Mouse (Mus musculus) megakaryocyte, embryonic 14.5 days (primary cell): ENCODE data around the gene Proser1.

Experiments used
- FLI1 ChIP-seq: IDR thresholded peaks from 2 replicates; pipeline ENCODE4 v1.6.1; 2012; ENCODE audit warnings: low read length, inconsistent platforms, mixed read lengths
- GATA1 ChIP-seq: IDR thresholded peaks from 3 replicates; pipeline ENCODE4 v1.6.1; 2012; ENCODE audit warnings: mixed read lengths, low read length, inconsistent platforms, borderline replicate concordance

DNA sequence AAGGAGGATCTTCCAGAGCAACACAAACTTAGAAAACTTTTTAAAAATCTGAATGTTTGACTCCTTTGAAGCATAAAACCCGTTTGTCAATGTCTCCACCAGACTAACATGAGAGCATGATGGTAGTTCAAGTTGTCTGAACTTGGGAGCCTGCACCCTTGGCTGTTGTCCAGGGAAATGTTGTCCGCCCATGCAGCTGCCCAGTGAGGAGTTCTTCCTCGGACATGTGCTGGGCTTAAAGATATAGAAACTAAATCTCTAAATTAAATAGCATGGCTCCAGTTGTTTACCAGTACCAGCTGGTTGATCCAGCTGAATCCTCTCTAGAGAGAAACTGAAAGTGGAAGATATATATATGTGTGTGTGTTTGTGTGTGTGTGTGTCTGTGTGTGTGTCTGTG, 49.5 kb upstream of the Proser1 start:
- TF ChIP-seq GATA1 (no peak), FLI1 (no peak)
